Mouse (Mus musculus): ENCODE data around the gene Ajap1.

The Ajap1 gene

DNA sequence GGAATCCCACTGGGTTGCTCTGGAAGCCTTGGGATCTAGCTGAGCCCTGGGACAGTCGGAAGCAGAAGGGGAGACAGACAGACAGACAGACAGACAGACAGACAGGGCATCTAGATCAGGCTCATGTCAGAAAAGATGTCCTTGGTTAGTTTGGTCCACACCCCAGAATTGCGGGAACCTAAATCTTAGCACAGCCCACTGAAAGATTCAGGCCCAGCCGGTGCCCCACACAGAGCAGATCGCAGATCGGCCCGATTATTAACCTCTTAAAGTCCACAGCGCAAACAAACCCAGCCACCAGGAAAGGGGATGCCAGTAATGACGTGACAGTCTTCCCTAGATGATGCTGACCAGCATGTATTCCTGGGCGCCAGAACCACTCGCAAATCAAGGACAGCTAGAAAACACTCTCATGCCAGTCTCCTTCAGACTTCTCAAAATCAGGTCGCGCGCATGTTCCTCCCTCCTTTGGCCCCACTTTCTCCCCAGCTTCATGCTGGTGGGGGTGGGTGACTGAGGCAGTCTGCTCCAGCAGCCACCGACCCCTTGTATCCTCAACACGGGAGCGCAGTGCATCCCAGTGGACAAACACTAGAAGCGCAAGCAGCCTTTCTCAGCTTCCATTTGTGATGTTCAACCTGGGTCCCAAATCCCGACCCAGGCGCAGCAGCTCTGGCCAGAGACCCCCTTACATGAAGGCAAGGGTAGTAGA is 1.9 kb downstream of the Ajap1 start:
- Histone ChIP-seq H3K36me3 (ENCODE audit: control insufficient read depth, insufficient read depth, low read length, poor library complexity, severe bottlenecking) (no peaks in the 10 kb centered on the region), H3K27me3 (ENCODE audit: control insufficient read depth, insufficient read depth, low read length, poor library complexity, severe bottlenecking) (no peaks in the 10 kb centered on the region)
- DNase-seq (ENCODE audit: low read depth, low spot score), result no peak

DNA sequence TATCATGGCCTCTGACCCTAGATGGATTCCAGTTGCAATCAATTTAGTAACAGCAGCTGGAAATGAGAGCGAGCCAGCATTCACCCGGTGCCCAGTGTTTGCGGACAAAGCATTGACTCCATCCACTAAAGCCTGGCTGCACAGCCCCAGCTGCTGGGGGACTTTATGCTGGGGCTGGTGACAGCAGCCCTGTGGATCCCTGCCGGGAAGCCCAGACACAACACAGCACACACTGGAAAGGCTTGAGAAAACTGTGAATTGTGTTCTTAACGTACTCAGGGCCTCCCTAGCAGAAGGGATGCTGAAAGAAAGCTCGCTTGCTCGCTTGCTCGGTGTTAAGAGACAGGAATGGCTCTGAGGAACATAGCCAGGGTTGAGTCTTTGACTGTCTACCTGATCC is 3.5 kb downstream of the Ajap1 start:
- no peaks in the 10 kb centered on the region for H3K36me3 ChIP-seq (ENCODE audit: control insufficient read depth, insufficient read depth, low read length, poor library complexity, severe bottlenecking)
- no peaks in the 10 kb centered on the region for H3K27me3 ChIP-seq (ENCODE audit: control insufficient read depth, insufficient read depth, low read length, poor library complexity, severe bottlenecking)
- no peak for DNase-seq (ENCODE audit: low read depth, low spot score)

DNA sequence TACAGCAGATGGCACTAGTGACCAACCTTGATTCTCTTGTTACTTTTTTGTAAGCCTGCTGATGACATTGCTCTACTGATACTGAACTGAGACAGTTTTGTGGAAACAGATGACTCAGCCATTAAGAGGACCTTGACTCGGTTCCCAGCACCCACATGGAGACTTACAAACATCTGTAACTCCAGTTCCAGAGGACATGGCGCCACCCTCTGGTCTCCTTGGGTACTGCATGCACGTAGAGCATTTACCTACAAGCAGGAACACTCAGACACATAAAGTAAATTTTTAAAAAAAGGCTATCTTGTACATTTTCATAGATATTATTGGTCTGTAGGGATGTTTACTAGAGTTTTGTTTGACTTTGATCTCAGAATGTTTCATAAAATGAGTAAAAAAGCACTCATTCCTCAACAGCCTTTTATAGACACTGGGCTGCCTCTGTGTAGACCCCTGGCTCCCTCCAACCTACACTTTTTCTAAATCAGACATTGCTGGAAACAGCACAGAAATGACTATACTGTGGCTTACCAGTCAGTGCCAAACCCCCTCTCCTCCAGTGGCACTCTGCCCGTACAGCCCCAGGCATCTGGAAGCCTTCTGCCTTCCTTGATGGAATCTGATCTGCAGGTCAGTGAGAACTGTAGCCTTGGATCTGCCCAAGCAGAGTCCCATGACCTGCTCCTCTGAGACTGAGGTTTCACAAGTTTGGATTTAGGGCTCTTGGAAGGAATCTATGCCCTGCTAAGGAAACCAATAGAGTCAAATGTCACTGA is 8.9 kb downstream of the Ajap1 start:
- no peaks in the 10 kb centered on the region for H3K36me3 ChIP-seq (ENCODE audit: control insufficient read depth, insufficient read depth, low read length, poor library complexity, severe bottlenecking)
- DNase-seq (ENCODE audit: low read depth, low spot score), result no peak
- no peaks in the 10 kb centered on the region for H3K27me3 ChIP-seq (ENCODE audit: control insufficient read depth, insufficient read depth, low read length, poor library complexity, severe bottlenecking)

DNA sequence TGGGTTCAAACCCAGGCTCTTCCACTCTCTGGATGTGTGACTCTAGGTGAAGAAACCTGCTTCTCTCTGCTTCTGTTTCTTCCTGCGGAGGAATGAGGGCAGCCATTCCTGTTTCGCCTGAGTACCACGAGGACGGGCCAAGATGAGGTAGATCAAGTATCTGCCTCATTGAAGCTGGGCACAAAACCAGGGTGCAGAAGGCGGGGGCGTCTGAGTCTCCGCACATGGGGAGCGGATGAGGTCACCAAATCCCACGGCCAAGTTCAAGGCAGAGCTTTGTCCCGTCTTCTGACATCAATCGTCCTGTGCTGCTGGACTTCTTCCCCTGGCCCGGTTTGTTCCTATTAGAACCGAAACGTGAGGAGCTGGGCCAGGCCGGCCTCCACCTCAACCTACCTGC is 12.9 kb downstream of the Ajap1 start:
- no peak for DNase-seq (ENCODE audit: low read depth, low spot score)
- no peaks in the 10 kb centered on the region for H3K27me3 ChIP-seq (ENCODE audit: control insufficient read depth, insufficient read depth, low read length, poor library complexity, severe bottlenecking)
- no peaks in the 10 kb centered on the region for H3K36me3 ChIP-seq (ENCODE audit: control insufficient read depth, insufficient read depth, low read length, poor library complexity, severe bottlenecking)

DNA sequence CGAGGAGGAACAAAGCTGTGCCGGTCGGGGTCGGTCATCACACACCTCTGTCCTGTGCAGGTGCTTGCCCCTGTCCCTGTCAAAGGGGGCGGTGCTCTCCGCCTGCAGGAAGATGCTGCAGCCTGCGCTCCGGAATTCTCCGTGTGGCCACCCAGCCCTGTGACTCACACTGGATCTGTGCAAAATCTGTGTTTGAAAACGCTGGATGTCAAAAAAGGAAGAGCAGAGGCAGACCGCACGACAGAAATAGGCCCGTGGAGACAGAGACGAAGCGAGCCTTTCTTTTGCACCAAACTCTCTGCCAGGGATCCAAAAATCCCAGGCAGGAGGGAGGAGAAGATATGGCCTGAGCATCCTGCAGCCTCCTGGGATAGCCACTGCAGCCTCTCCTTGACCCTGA is 22.7 kb downstream of the Ajap1 start:
- Histone ChIP-seq H3K27me3 (ENCODE audit: control insufficient read depth, insufficient read depth, low read length, poor library complexity, severe bottlenecking) (no peaks in the 10 kb centered on the region), H3K36me3 (ENCODE audit: control insufficient read depth, insufficient read depth, low read length, poor library complexity, severe bottlenecking) (no peaks in the 10 kb centered on the region)
- DNase-seq (ENCODE audit: low read depth, low spot score), result no peak

DNA sequence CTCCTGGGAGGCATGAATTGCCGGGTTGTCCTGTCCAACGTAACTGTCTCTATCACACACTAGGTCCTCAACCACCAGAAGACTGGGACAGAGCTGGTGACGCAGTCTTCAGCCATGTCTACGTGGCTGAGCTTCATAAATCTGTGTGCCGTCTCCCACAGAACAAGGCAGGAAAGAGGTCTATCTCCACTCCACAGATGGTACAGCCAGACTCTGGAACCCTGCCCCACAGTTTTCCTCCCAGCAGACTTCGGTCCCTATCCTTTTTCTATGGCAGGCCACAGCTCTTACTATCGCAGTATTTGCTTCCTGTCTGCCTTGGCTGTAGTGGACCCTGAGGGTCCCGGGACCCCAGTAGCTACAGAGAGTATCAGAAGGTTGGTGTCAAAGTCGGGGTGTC is 23.1 kb downstream of the Ajap1 start:
- DNase-seq (ENCODE audit: low read depth, low spot score), result no peak
- H3K27me3 ChIP-seq (ENCODE audit: control insufficient read depth, insufficient read depth, low read length, poor library complexity, severe bottlenecking), result no peaks in the 10 kb centered on the region
- no peaks in the 10 kb centered on the region for H3K36me3 ChIP-seq (ENCODE audit: control insufficient read depth, insufficient read depth, low read length, poor library complexity, severe bottlenecking)

DNA sequence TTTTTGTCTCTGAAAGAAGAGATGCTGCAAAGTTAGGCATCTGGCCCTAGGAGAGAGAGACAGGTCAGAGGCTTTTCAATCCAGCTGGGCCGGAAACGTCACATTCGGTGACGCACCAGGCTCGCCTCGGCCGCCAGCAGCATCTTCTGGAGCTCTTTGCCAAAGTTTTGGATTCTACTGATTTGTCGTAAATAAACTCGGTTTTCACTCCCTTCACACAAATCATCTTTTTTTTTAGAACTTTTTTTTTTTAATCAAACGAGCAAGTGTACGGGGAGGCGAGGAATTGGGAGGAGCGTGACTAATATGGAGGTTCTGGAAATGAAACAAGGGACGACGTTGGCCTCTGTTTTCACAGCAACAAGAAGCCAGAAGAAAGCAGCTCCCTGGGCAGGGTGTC is 23.8 kb downstream of the Ajap1 start:
- Histone ChIP-seq H3K27me3 (ENCODE audit: control insufficient read depth, insufficient read depth, low read length, poor library complexity, severe bottlenecking) (no peaks in the 10 kb centered on the region), H3K36me3 (ENCODE audit: control insufficient read depth, insufficient read depth, low read length, poor library complexity, severe bottlenecking) (no peaks in the 10 kb centered on the region)
- DNase-seq (ENCODE audit: low read depth, low spot score), result no peak

DNA sequence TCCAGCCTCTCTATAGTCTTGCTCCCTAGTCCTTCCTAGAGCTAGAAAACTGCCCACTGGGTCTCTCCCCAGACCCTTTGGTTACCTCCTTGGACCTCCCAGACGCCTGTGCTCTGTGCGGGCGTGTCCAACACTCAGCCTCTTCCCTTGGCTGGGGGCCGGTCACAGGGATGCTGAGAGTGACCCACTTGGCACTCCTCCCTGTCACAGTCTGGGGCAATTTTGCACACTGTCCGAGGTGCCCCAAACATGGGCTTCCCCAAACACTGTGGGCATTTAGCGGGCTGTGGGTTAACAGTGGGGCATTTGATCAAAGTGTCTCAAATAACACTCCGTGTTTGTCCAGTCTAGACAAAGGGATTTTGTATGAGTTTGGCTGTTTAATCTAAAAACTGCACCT is 29.1 kb downstream of the Ajap1 start:
- Histone ChIP-seq H3K27me3 (ENCODE audit: control insufficient read depth, insufficient read depth, low read length, poor library complexity, severe bottlenecking) (no peaks in the 10 kb centered on the region), H3K36me3 (ENCODE audit: control insufficient read depth, insufficient read depth, low read length, poor library complexity, severe bottlenecking) (no peaks in the 10 kb centered on the region)
- DNase-seq (ENCODE audit: low read depth, low spot score), result no peak

DNA sequence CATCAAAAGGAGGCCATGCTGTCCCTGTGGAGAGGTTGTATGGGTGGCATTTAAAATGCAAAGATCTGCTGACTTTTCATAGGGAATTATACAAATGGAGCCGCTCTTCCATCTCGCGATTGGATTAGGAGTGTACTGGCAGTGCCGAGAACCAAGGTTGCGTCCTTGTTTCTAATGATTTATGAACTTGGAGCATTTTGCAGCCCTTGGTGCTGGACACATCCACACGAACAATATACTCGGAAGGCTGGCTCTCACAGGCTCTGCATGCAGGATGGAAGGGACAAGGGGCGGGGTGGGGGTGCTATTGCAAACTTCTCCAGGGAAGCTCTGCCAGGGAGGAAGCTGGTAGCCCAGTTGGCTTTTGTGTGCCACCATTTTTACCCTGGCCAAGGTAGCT is 31.1 kb downstream of the Ajap1 start:
- DNase-seq (ENCODE audit: low read depth, low spot score), result no peak
- H3K36me3 ChIP-seq (ENCODE audit: control insufficient read depth, insufficient read depth, low read length, poor library complexity, severe bottlenecking), result no peaks in the 10 kb centered on the region
- H3K27me3 ChIP-seq (ENCODE audit: control insufficient read depth, insufficient read depth, low read length, poor library complexity, severe bottlenecking), result no peaks in the 10 kb centered on the region

DNA sequence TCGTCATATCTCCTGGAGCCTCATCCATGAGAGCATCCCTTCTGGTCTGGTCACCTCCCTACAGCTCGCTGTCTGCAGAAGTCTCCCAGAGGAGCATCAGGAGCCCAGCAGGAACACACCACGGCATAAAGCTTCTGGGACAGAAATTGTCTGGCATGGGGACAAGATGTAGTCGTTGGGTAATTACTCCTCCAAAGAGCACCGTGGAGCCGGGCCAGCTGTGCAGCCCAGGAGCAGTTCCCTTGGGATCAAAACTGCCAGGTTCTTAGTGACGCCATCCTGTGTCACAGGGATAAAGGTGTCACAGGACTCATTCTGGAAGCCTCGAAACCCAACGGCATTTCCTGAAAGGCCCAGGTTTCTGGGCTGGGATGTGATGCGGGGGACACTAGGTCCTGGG is 40.1 kb downstream of the Ajap1 start:
- Histone ChIP-seq H3K36me3 (ENCODE audit: control insufficient read depth, insufficient read depth, low read length, poor library complexity, severe bottlenecking) (no peaks in the 10 kb centered on the region), H3K27me3 (ENCODE audit: control insufficient read depth, insufficient read depth, low read length, poor library complexity, severe bottlenecking) (no peaks in the 10 kb centered on the region)
- DNase-seq (ENCODE audit: low read depth, low spot score), result no peak

DNA sequence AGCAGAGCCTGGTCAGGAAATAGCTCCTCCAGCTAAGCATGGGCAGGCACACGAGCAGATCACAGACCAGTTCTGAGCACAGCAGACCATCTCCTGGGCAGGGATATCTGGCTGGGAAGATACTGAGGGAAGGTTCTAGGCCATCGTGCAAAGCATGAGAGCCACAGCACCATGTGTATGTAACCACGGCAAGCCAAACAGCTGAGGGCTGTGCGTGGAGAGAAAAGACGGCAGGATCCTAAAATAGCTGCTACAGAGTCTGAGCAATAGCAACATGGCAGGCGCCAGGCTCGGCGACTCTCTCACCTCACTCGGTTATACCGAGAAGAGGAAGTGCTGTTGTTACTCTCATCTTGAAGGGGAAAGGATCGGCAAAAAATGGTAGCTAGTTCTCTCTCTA is 42.7 kb downstream of the Ajap1 start:
- Histone ChIP-seq H3K27me3 (ENCODE audit: control insufficient read depth, insufficient read depth, low read length, poor library complexity, severe bottlenecking) (no peaks in the 10 kb centered on the region), H3K36me3 (ENCODE audit: control insufficient read depth, insufficient read depth, low read length, poor library complexity, severe bottlenecking) (no peaks in the 10 kb centered on the region)
- DNase-seq (ENCODE audit: low read depth, low spot score), result no peak

DNA sequence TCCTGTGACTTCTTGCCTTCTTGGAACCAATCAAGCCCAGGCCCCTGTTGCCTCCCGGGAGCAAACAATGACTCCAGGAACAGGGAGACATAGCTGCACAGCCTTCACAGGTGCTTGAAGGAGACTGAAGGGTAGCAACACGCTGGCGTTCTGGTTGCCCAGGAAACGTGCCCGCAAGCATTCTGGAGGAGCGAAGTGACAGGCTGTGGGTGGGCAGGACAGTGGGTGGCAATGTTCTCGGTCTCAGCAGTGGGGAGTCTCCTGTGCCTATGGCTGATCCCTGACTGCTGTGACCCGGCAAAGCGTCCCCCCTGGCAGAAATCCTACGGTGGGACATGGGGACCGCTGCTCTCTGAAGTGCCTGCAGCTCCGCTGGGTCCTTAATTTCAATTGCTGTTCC is 43.6 kb downstream of the Ajap1 start:
- H3K36me3 ChIP-seq (ENCODE audit: control insufficient read depth, insufficient read depth, low read length, poor library complexity, severe bottlenecking), result no peaks in the 10 kb centered on the region
- no peak for DNase-seq (ENCODE audit: low read depth, low spot score)
- no peaks in the 10 kb centered on the region for H3K27me3 ChIP-seq (ENCODE audit: control insufficient read depth, insufficient read depth, low read length, poor library complexity, severe bottlenecking)

DNA sequence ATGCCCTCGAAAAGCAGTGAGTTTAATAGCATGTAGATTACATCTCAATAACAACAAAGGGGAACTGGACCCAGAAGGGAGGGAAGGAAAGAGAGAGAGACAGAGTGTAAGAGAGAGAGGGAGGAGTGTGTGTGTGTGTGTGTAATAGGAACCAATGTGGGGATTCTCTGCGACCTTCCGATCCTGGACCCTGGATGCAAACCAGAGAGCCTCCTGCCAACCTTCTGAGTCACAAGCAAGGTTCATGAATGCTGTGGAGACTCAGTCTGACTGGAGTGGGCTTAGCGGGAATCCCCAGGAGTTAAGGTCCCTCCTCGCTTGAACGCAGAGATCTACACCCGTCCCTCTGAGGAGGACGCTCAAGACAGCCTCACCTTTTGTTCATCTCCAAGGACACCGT is 45.4 kb downstream of the Ajap1 start:
- DNase-seq (ENCODE audit: low read depth, low spot score), result no peak
- H3K36me3 ChIP-seq (ENCODE audit: control insufficient read depth, insufficient read depth, low read length, poor library complexity, severe bottlenecking), result no peaks in the 10 kb centered on the region
- no peaks in the 10 kb centered on the region for H3K27me3 ChIP-seq (ENCODE audit: control insufficient read depth, insufficient read depth, low read length, poor library complexity, severe bottlenecking)

DNA sequence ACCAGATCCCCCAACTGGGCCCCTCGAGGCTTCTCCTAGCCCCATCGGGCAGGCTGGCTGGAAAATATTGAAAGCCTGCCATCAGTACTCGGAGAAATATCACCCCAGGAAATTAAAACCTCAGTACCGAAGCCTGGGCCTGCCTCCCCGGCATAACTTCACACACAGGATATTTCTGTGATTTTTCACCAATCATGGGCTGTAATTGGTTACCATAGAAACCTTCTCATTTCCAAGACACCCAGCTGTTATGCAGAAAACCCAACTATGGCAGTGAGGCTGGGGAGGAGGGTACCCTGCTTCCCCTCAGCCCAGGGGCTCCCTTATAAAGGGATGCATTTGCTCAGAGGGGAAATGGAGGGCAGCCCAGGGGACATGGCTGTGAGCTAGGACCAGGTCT is 46.7 kb downstream of the Ajap1 start:
- no peaks in the 10 kb centered on the region for H3K36me3 ChIP-seq (ENCODE audit: control insufficient read depth, insufficient read depth, low read length, poor library complexity, severe bottlenecking)
- no peak for DNase-seq (ENCODE audit: low read depth, low spot score)

DNA sequence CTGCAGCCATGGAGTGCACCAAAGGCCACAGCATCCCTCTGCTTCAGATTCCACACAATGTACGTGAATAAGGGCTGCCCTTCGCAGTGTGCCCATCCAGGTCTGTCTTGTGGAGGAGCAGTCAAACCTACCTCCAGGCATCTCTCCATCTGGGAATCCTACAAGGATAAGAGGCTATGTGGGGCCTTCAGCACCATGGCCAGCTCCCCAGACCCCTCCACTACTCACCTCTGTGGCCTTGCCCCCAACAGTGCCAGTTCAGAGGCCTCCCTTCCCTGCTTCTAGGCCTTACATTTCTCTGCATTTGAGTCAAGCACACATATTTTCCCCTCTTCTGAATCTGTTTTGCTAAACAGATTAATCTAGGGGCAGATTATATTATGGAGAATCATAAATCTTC is 52.6 kb downstream of the Ajap1 start:
- no peaks in the 10 kb centered on the region for H3K27me3 ChIP-seq (ENCODE audit: control insufficient read depth, insufficient read depth, low read length, poor library complexity, severe bottlenecking)
- no peak for DNase-seq (ENCODE audit: low read depth, low spot score)
- no peaks in the 10 kb centered on the region for H3K36me3 ChIP-seq (ENCODE audit: control insufficient read depth, insufficient read depth, low read length, poor library complexity, severe bottlenecking)

More for the DNA sequence above, 46.7 kb downstream of the Ajap1 start:
- H3K27me3 ChIP-seq (ENCODE audit: control insufficient read depth, insufficient read depth, low read length, poor library complexity, severe bottlenecking), result no peaks in the 10 kb centered on the region
